Mouse (Mus musculus): ENCODE measurements around the gene Kctd17.

- TF ChIP-seq POLR2A (IDR thresholded peaks at IDR 0.05; ENCODE audit: borderline replicate concordance, extremely low read depth, low read depth, low read length) (no peak), CTCF (IDR thresholded peaks at IDR 0.05; ENCODE audit: insufficient read depth, low read length) (no peak)
These were observed 45.1 kb downstream of the Kctd17 start for GRCm38 (mm10) chr15:78473442-78473841.

Data from lung, adult 2 months (tissue).